Mouse (Mus musculus) gastrocnemius, postnatal 4 days (tissue): ENCODE results near the gene Rab3il1. TPM values are rescaled to one million over a fixed set of nuclear protein-coding genes. Genes with fewer than 3 reads are reported as not detected.

ENCODE experiments used
- DNase-seq, 2 experiments: peaks; one replicate each; pipeline ENCODE4 v3.0.0; 2021 to 2022; ENCODE audit warnings: low spot score in 2 of 2, mixed read lengths in 2 of 2
- total RNA-seq, 2 experiments: library from RNA; stranded (reverse); gene quantifications; 2 replicates each; pipeline ENCODE4 v1.2.3; 2021

Rab3il1 gene
- total RNA-seq, 2 experiments from 2014 or later = 24.2 to 26.1 TPM

DNA sequence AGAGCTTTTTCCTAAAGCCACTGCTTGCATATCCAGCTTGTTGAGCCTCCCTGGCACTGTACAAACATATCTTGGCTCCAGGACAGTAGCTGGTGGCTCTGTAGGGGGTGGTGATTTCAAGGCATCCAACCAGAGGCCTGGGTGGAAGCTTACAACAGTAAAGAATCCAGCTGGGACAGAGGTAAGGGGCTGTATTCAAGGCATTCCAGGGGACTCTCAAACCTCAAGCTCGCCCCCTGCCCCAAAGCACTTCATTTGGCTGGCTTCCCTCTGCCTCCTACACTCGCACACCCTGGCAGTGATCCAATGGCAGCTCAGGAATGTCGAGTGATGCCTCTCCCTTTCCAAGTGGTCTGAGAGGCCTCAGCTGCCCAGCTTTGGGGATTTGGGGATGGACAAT, 37.4 kb downstream of the Rab3il1 start:
- peak in 1 of 2 experiments; percentile 40 for DNase-seq

DNA sequence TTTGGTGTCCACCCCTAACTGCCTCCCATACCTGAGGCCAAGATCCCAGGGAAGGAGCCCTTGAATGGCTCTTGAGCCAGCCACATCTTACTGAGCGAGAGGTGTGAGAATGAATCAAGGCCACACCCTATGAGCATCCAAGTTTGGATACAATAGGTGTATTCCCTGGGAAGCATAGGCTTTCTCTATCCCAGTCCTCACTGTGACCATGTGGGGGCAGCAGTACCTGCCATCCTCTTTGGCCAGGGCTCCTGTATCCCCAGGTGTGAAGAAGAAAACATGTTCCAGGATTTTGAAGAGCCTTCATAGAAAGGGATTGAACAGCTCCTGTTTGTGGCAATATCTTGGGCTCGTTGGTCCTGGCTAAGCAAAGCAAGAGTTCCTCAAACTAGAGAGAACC, 38.1 kb downstream of the Rab3il1 start:
- no peak for DNase-seq

GRCm38 (mm10) chr19:10040866-10041387, 39.5 kb downstream of the Rab3il1 start:
- DNase-seq = no peak

DNA sequence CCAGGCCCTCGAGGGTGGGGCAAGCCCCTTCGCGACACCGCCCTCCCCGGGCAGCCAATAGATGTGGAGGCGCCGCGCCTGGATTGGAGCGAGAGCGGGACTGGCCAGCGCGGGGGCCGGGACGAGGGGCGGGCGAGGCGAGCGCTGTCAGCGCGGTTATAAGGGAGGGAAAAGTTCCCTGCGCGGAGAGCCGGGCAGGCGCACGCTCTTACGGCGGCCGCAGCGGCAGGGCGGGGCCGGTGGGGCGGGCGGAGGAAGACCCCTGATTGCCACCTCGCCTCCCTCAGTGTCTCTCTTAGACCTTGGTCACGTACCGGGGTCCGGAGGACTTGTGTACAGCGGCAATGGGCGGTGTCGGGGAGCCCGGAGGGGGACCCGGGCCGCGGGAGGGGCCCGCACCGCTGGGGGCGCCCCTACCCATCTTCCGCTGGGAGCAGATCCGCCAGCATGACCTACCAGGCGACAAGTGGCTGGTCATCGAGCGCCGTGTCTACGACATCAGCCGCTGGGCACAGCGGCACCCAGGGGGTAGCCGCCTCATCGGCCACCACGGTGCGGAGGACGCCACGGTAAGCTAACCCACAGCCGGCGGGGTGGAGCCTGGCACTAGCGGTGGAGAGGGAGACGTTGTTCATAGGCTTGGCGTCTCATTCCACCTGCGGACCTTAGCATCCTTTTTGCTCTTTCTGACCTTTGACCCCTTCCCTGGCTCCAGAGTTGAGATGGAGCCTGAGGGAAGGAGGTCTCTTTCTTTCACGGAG, 40.1 kb downstream of the Rab3il1 start, which contains the start of gene Fads3:
Fads3 (plus strand) TSS at position 182 of the 761 bp plus-strand sequence.
- DNase-seq = peak; percentile 77 to 81

DNA sequence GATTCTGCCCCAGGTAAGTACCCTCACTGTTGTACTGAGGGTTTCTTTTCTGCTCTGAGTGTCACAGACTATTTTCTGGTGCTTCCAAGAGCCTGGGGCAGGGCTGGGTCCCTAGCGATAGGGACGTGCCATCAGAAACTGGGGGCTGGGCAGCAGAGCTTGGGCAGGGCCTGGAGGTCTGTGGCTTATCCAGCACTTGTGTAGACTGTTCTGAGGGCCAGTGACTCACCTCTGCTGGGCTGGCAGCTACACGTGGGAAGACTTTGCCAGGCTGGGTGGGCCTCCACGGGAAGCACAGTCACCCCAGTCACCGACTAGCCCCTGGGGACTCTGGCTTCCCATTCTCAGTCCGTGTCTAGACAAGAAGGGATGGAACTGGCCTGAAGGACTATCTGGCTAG, 40.8 kb downstream of the Rab3il1 start:
- DNase-seq = no peak

DNA sequence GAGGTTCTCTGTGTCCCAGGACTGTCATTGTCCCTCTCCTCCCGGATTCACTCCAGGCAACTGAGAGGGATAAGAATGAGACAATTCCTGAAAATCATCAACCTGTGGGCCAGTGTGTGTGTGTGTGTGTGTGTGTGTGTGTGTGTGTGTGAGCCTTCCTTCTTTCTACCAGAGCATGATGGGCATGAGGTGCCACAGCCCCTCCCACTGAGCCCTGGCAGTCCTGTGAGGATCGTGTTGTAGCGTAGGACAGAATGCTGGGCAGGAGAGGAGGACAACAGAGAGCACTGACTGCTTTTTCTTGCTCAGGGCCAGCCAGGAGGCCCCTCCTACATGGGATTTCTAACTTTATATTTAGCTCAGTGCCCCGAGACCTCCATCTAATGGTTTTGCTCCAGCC, 41.3 kb downstream of the Rab3il1 start:
- DNase-seq = no peak

DNA sequence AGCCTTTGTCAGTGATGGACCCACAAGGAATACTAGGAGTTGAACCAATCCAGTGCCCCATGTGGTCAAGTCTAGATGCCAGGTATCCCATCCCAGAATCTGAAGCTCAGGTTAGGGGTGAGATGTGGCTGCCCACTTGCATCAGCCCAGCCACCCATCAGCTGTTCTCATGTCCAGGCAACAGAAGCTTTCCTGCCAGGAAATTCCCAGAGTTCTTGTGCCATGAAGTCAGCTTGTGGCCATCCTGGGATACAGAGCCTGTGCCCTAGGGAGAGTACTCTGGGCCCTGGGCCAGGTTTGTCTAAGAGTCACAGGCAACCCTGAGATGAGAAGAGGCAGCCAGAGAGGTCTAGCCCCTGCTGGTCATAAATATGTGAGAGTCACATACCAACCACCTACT, 42.2 kb downstream of the Rab3il1 start:
- peak in 1 of 2 experiments; percentile 44 for DNase-seq

GRCm38 (mm10) chr19:10045707-10046106, 44.2 kb downstream of the Rab3il1 start:
- DNase-seq = no peak

DNA sequence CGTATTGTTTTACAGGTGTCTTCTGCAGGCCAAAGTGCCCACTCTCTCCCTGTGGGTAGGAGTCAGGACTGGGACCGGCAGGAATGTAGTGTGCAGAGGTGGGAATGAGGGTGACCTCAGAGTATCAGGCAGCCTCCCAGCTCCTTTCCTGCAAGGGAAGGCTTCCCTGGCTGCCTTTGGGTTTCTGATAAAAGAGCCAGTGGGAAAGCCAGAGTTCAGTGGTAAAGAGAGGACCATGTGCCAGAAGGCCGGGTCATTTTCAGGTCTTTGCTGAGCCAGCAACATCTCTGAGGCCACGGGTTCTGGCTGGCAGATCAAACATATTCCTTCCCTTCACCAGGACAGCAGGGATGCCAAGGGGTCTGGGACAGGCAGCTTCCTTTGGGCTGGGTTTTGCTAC, 44.9 kb downstream of the Rab3il1 start:
- no peak for DNase-seq

GRCm38 (mm10) chr19:10046983-10047382, 45.5 kb downstream of the Rab3il1 start:
- DNase-seq = no peak

DNA sequence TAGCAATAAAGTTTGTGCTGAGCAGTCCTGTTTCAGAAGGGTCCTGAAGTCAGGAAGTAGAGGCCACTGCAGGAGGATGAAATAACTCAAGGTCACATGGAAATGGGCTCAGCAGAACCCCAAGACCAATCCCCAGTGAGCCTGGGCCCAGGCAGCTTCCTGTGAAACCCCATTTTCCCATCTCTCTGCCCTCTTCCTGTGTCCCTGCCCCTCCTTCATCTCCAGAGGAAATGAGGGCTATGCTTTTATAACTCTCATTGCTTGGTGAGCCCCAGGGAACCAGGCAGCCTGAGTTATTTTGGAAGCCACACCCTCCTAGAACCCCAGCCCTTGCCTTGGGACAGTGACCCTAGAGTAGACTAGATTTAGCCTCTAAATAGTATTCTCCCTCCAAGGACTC, 48.1 kb downstream of the Rab3il1 start:
- DNase-seq = no peak

GRCm38 (mm10) chr19:10050438-10050837, 49.0 kb downstream of the Rab3il1 start:
- DNase-seq = no peak

GRCm38 (mm10) chr19:10052698-10053097, 51.2 kb downstream of the Rab3il1 start:
- DNase-seq = no peak

DNA sequence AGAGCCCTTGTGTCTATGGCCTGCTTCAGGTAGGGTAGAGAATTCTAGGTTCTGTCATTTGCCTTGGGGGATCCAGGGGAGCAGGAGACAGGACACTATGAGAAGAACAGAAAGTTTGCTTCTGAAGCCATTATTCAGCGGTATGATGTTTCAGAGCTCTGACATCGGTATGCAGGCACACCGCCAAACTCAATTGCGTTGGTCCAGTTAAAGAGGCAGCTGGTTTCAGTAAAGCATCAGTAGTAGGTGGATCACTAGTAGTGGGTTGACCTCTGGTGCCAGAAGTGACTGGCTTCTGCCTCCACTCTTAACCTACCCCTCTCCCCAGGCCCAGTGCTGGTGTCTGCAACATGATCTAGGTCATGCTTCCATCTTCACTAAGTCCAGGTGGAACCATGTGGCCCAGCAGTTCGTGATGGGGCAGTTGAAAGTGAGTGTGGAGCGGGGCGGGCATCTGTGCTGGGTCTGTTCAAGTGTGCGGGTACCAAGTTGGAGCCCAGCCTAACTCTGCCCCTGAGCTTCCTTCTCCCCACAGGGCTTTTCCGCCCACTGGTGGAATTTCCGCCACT, 52.3 kb downstream of the Rab3il1 start:
- DNase-seq = no peak

DNA sequence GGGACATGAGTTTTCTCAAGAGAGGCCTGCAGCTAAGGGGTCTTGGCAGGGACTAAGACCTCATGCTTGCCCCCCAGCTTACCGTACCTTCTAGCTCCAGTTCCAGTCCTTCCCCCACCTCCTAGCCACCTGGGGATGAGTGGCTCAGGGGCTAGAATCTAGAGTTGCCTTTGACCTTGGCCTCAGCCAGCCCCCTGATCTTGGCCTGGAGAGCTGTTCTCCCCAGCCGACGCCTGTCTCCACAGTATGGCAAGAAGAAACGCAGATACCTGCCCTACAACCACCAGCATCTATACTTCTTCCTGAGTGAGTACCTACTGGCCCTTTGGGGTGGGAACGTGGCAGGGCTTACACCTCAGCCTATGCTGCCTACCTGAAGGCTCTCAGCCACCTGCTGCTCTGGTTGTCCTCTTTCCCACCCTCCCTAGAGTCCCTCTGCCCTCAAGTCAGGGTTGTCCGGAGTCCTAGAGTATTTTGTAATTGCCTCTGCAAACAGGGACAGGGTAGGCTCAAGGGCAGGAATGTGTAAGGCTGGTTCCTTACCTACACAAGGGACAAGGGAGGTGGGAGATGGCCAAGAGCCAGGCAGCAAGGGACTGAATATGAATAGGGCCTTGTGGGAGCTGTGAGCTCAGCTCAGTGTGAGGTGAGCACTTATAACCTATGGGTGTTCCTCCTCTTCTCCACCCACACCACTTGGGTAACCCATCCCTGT, 53.0 kb downstream of the Rab3il1 start:
- no peak for DNase-seq

- DNase-seq = no peak
Measured at GRCm38 (mm10) chr19:10055261-10055660, 53.8 kb downstream of the Rab3il1 start.

GRCm38 (mm10) chr19:10055783-10056660, 54.6 kb downstream of the Rab3il1 start:
- no peak for DNase-seq

DNA sequence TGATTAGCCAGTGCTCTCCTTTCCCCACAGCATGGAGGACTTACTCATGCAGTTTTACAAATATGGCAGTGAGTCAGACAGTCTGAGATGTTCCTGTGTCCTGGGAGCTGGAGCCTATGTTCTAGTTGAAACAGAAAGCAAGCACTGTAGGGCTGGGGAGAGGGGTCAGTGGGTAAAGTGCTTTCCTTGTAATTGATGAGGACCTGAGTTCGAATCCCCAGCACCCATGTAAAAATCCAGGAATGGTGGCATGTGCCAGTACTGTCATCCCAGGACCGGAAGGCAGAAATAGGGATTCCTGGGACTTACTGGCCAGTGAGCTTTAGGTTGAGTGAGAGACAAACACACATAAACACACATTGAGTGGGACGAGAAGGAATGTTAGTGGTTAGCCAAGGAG, 55.2 kb downstream of the Rab3il1 start:
- DNase-seq = no peak

DNA sequence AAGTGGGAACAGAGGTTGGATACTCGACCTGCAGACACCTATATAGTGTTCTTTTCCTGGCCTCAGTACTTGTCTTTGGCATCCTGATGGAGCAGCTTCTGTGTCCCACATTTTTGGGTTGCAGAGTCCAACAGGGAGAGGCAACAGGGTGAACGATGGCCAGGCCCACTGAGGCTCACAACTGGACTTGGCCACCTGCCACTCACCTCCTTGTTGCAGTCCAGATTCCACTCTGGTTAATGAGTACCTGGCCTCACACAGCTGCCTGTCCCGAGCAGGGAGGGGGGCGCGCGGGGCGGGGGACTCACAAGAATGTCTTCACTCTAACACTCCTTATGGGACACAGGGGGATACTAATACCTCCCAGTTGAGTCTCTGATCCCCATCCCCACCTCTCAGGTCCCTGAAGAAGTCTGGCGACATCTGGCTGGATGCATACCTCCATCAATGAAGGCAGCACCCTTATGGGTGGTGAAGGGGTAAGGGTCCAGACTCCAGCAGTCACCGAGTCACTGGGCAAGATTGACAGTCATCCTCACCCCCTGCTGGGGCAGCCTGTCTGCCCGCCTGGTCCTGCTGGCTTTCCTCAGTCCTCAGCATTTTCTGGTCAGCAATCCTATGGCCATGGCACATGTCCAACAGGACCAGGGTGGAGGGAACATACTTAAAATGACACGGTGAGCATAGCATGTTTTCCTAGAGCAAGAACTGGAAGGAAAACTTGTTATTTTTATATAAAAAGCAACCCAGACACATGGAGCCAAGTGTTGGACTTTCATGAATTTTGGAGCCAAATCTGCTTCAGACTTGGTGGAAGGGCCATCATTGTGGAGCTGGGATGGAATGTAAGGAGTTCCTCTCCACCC, 56.2 kb downstream of the Rab3il1 start:
- DNase-seq = no peak

- no peak for DNase-seq
Measured at GRCm38 (mm10) chr19:10058352-10058825, 56.9 kb downstream of the Rab3il1 start.
